Mouse (Mus musculus) gastrocnemius, postnatal 36 days (tissue): ENCODE measurements around the gene Gm8765. TPM values are rescaled to one million over a fixed set of nuclear protein-coding genes. Genes with fewer than 3 reads are reported as not detected.
"Not testable (repeated sequence)": the region's sequence is repeated elsewhere in the genome, so short reads cannot be mapped to it uniquely, and the experiment has no call there.

Source experiments
- DNase-seq, 2 experiments: peaks; one replicate each; pipeline ENCODE4 v3.0.0; 2022
- intact Hi-C: fragments of 180-260 bp; cut with DNase I; formaldehyde crosslinking; loops from one replicate; pipeline ENCODE4 v1.15.1; 2025
- long read RNA-seq, 2 experiments: library from polyadenylated mRNA; stranded (forward); transcript quantifications; one replicate each; pipeline ENCODE4 v2.0.0; 2021
- microRNA-seq, 2 experiments: library from miRNA; unstranded; fragments of <30 nt; microRNA quantifications; one replicate each; pipeline ENCODE4 v1.2.0; 2021
- total RNA-seq, 2 experiments: library from RNA; stranded (reverse); gene quantifications; 2 replicates each; pipeline ENCODE4 v1.2.3; 2021

Gm8765 gene
- not detected for total RNA-seq
- long read RNA-seq, experiment 1: 0 reads
- long read RNA-seq, experiment 2: 0 reads

DNA sequence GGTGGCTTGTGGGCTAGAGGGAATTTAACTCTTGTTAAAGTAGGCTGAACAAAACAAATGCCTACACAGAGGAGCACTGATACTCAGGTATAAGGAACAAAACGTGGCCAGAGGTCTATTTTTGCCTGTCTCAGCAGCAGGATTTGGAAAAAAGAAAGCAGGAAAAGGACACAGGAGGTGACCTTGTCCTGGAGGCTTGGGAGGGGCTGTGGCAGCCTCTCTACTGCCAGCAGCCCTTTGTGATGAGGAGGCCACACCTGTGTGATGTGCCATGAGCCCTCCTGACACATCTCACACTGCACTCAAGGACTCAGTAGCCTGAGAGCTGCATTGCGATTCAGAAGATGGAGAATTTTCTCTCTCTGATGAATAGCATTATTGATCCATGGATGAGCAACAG is at the start of gene Gm8765:
Gm8765 (plus strand) TSS at position 301 of the 400 bp plus-strand sequence.
- not testable (repeated sequence) for DNase-seq

GRCm38 (mm10) chr13:50648771-50649170 is 49.3 kb upstream of the Gm8765 start:
- intact Hi-C loops, DNase-seq: not testable (repeated sequence)

More for the DNA sequence above, at the start of gene Gm8765:
- intact Hi-C loops: not testable (repeated sequence)

DNA sequence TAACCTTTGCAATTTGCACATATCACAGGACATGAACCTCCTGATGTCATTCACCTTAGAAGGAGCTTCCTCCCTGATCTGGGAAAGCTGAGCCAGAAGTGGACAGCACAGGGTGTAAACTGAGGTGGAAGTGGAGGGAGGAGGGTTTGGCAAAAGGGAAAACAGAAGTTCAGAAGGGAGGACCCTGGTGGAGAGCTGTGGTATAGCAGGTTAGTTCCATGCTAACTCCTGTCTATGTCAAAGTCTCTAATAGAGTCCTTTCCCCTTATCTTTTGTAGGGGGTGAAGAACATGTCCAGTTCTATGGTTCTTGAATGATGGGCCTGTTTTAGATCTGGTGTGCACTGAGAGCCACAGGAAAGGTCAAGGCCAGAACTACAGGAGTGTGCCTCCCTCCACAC is 52.2 kb downstream of the Gm8765 start:
- intact Hi-C loops, DNase-seq: not testable (repeated sequence)

DNA sequence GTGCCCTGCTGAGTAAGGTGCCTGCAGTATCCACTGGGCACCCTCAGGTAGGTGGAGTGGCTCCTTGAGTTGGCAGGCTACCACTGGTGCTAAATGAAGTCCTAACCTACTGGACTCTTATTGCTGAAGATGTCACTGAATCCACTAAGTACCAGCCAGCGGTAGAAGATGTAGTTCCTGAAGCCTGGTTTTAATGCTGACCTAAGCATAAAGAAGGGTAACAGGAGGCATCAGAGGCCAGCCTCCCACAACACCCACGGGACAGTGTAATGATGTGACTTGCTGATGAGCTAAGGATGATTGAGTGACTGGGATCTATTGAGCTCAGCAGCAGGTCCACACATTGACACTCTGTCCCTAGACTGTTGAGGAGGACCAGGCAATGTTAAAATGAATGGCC is 53.6 kb downstream of the Gm8765 start:
- DNase-seq: no peak
- intact Hi-C loops: no loop called here

DNA sequence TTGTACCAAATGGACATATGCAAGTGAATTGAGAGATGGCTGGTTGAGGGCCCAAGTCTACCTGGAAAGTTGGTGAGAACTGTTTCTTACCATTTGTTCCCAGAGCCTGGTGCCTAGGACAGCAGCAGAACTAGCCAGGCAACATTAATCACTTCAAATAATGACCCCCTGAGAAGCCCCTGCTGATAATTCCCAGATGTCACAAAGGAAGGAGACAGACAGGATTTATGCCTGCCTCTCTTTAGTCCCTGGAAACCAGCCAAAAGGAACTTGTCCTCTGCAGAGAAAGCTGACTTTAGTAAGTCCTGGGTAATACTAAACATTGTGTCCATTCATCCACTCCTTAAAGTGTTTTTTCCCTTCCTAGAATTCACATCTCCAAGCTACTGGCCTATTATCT is 54.8 kb downstream of the Gm8765 start:
- DNase-seq, intact Hi-C loops: not testable (repeated sequence)

Small RNA genes lying within 50 kb of the gene (microRNA-seq; reads per million reads assigned to microRNA genes)
- 0 reads per million in 2 experiments for gene Gm23952

Other genes with a start within 250 kb of the Gm8765 start
- not detected for gene Nutm2, start 231.0 kb upstream of the Gm8765 start, total RNA-seq
- gene Gm904, start 55.1 kb upstream of the Gm8765 start, total RNA-seq: not detected